Mouse (Mus musculus): ENCODE data around the gene Map2k3. TPM values are rescaled to one million over a fixed set of nuclear protein-coding genes. Genes with fewer than 3 reads are reported as not detected.

Map2k3 gene
- polyA plus RNA-seq, 1 experiment = 406 TPM

- no peak for TF ChIP-seq GATA1 (IDR thresholded peaks at IDR 0.05; ENCODE audit: low read length)
These were observed 44.9 kb downstream of the Map2k3 start for GRCm38 (mm10) chr11:60976742-60977141.

DNA sequence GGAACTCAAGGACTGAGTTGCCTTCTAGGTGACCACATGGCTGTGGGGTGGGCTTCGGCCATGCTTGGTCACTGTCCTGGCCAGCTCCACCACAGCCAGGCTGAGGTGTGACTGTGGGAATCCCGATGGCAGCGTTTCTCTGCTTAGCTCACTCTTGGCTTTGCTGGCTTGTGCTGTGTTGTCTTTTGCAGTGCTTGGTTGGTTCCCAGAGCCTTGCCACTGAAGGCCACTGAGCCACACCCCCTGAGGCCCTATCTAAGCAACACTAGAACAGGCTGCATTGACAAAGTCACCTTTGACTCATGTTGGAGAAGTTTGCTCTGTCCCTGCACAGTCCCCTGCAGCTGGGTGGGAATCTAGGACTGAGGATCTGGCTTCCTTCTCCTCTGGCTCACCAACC, 45.3 kb downstream of the Map2k3 start:
- no peak for TF ChIP-seq GATA1 (IDR thresholded peaks at IDR 0.05; ENCODE audit: low read length)

- no peak for TF ChIP-seq GATA1 (IDR thresholded peaks at IDR 0.05; ENCODE audit: low read length)
These were observed 46.8 kb downstream of the Map2k3 start for GRCm38 (mm10) chr11:60978658-60979057.

- no peak for TF ChIP-seq GATA1 (IDR thresholded peaks at IDR 0.05; ENCODE audit: low read length)
These were observed 48.0 kb downstream of the Map2k3 start for GRCm38 (mm10) chr11:60979788-60980187.

- no peak for TF ChIP-seq GATA1 (IDR thresholded peaks at IDR 0.05; ENCODE audit: low read length)
These were observed 50.1 kb downstream of the Map2k3 start for GRCm38 (mm10) chr11:60981693-60982486.

GRCm38 (mm10) chr11:60984912-60985558, 53.2 kb downstream of the Map2k3 start:
- no peak for TF ChIP-seq GATA1 (IDR thresholded peaks at IDR 0.05; ENCODE audit: low read length)

DNA sequence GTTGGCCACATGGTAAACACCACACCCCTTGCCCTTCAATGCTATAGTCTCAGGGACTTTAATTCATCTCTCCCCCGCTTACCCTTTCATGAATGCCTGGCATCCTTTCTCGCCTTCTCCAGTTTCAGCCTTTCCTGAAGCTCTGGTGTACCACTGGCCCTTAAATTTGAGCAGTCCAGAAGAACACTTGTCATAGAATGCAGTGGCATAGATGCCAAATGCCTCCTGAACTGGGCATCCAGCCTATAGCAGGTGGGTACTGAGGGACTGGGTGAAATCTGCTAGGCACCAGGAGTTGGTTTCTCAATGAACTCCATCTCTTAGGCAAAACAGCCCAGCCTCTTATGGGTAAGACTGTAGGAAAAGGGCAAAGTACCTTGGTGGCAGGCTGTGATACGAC, 58.6 kb downstream of the Map2k3 start:
- TF ChIP-seq GATA1 (IDR thresholded peaks at IDR 0.05; ENCODE audit: low read length) = no peak

Other genes with a start within 250 kb of the Map2k3 start
- 18.2 and 24.1 TPM in 2 replicates for gene Llgl1, start 232.3 kb upstream of the Map2k3 start, polyA plus RNA-seq (2012)
- gene Flii, start 204.8 kb upstream of the Map2k3 start, polyA plus RNA-seq (2012) = 57.2 and 186 TPM in 2 replicates
- gene Mief2, start 203.6 kb upstream of the Map2k3 start, polyA plus RNA-seq (2012) = 20.2 and 22.2 TPM in 2 replicates
- gene Top3a, start 154.7 kb upstream of the Map2k3 start, polyA plus RNA-seq (2012) = 5.2 and 9.2 TPM in 2 replicates
- gene Smcr8, start 154.5 kb upstream of the Map2k3 start, polyA plus RNA-seq (2012) = 1.2 and 1.7 TPM in 2 replicates
- gene Shmt1, start 120.3 kb upstream of the Map2k3 start, polyA plus RNA-seq (2012) = 4.5 and 10.2 TPM in 2 replicates
- 2.5 and 3.4 TPM in 2 replicates for gene Dhrs7b, start 101.4 kb upstream of the Map2k3 start, polyA plus RNA-seq (2012)
- gene Tmem11, start 52.8 kb upstream of the Map2k3 start, polyA plus RNA-seq (2012) = 28.2 and 38.7 TPM in 2 replicates
- gene Natd1, start 17.3 kb upstream of the Map2k3 start, polyA plus RNA-seq (2012) = 4.5 and 5.8 TPM in 2 replicates
- gene Kcnj12, start 90.5 kb downstream of the Map2k3 start, polyA plus RNA-seq (2012) = not detected in 2 replicates
- 79.6 and 100 TPM in 2 replicates for gene Tnfrsf13b, start 194.7 kb downstream of the Map2k3 start, polyA plus RNA-seq (2012)
- 8.1 and 20.3 TPM in 2 replicates for gene Usp22, start 243.0 kb downstream of the Map2k3 start, polyA plus RNA-seq (2012)

All from G1E-ER4 (cell line).